8 mouse cellular contexts compared by ENCODE assay signal in genomic region chr15:79516171-79517096, GRCm38 (mm10). TPM values are rescaled to one million over a fixed set of nuclear protein-coding genes. Genes with fewer than 3 reads are reported as not detected.
A peak's percentile ranks its signal among the peaks of the same experiment; 100 is the strongest.
DNase-seq lines count a peak whose midpoint lies in the region; ATAC-seq and TF ChIP-seq lines count a peak whose summit lies in the region.

Gene Kdelr3 (plus strand): TSS chr15:79516411.

- no peak for ATAC-seq in hindbrain, embryonic 16.5 days
- peak; percentile 14; the same call in 1 of the 2 replicates for ATAC-seq in midbrain, postnatal 0 days (ENCODE audit: low FRiP score)

- WGBS in hindbrain, embryonic 16.5 days = under 1% methylated on average over 62 of the region's 71 CpGs
- 2% methylated on average over 71 of the region's 71 CpGs for WGBS in liver, adult 2 months
- 1% methylated on average over 61 of the region's 71 CpGs for WGBS in midbrain, postnatal 0 days

- TF ChIP-seq POLR2A in MEL (IDR thresholded peaks at IDR 0.05; ENCODE audit: control insufficient read depth in 1 of 2, insufficient read depth in 1 of 2, low read depth in 1 of 2, low read length in 2 of 2, poor library complexity in 1 of 2) = peak; percentile 75 to 77; a peak in 2 of 4 replicates
- no peak for TF ChIP-seq POLR2A in liver, adult 2 months (IDR thresholded peaks at IDR 0.05; ENCODE audit: extremely low read depth, insufficient read depth, low read length)

- peak within 1 kb of the TSS; percentile 86 for H3K4me2 ChIP-seq in hindbrain, embryonic 16.5 days (ENCODE audit: low read length)
- peak within 1 kb of the TSS; percentile 67 for H3K4me2 ChIP-seq in midbrain, postnatal 0 days (ENCODE audit: low read depth, low read length, poor library complexity, severe bottlenecking)

- H3K9me3 ChIP-seq in MEL (replicated peaks; ENCODE audit: insufficient read depth, low read length) = no peaks in the 10 kb centered on the region
- H3K9me3 ChIP-seq in hindbrain, embryonic 16.5 days (ENCODE audit: control insufficient read depth, low read length) = no peaks in the 10 kb centered on the region
- no peaks in the 10 kb centered on the region for H3K9me3 ChIP-seq in midbrain, postnatal 0 days (ENCODE audit: low read length)

- no peaks in the 10 kb centered on the region for H3K27me3 ChIP-seq in MEL (ENCODE audit: control insufficient read depth in 1 of 2, insufficient read depth in 2 of 2, low read length in 2 of 2)
- H3K27me3 ChIP-seq in hindbrain, embryonic 16.5 days (replicated peaks; ENCODE audit: control insufficient read depth, insufficient read depth, low read length) = peaks cover 43% of the 10 kb centered on the region
- H3K27me3 ChIP-seq in liver, adult 2 months (ENCODE audit: control insufficient read depth, insufficient read depth, low read length) = peaks cover 23% of the 10 kb centered on the region
- H3K27me3 ChIP-seq in midbrain, postnatal 0 days (ENCODE audit: insufficient read depth, low read length) = peaks cover 39% of the 10 kb centered on the region

- intact Hi-C loops in gastrocnemius, postnatal 14 days (cut with DNase I; ENCODE audit: low total_unique reads) = no loop called here

- H3K4me3 ChIP-seq in MEL (ENCODE audit: control insufficient read depth in 1 of 2, insufficient read depth in 1 of 2, low read depth in 2 of 2, low read length in 2 of 2) = peak within 1 kb of the TSS; percentile 64 to 98
- H3K4me3 ChIP-seq in hindbrain, embryonic 16.5 days (ENCODE audit: low read length) = peak within 1 kb of the TSS; percentile 49
- H3K4me3 ChIP-seq in liver, adult 2 months (ENCODE audit: insufficient read depth, low read depth, low read length) = peak within 1 kb of the TSS; percentile 68
- H3K4me3 ChIP-seq in midbrain, postnatal 0 days (ENCODE audit: low read depth, low read length) = peak within 1 kb of the TSS; percentile 39

- TF ChIP-seq EP300 in MEL (IDR thresholded peaks at IDR 0.05; ENCODE audit: low read depth in 1 of 2, low read length in 2 of 2) = no peak

- peaks cover 0 to 9% of the 10 kb centered on the region in 2 experiments; a peak in 2 of 4 replicates for H3K36me3 ChIP-seq in MEL (ENCODE audit: control insufficient read depth in 1 of 2, insufficient read depth in 2 of 2, low read length in 2 of 2)
- no peaks in the 10 kb centered on the region for H3K36me3 ChIP-seq in hindbrain, embryonic 16.5 days (ENCODE audit: control insufficient read depth, insufficient read depth, low read length)
- no peaks in the 10 kb centered on the region for H3K36me3 ChIP-seq in liver, adult 2 months (ENCODE audit: control insufficient read depth, insufficient read depth, low read length)
- no peaks in the 10 kb centered on the region for H3K36me3 ChIP-seq in midbrain, postnatal 0 days (ENCODE audit: insufficient read depth, low read length)

- no peak for TF ChIP-seq CTCF in MEL (IDR thresholded peaks at IDR 0.05 in 2 of 3, conservative IDR thresholded peaks at IDR 0.05 in 1 of 3; ENCODE audit: control insufficient read depth in 1 of 3, insufficient read depth in 1 of 3, low read depth in 2 of 3, low read length in 3 of 3, poor library complexity in 1 of 3, severe bottlenecking in 1 of 3)
- TF ChIP-seq CTCF in liver, adult 2 months (IDR thresholded peaks at IDR 0.05; ENCODE audit: low read depth, low read length) = no peak
- TF ChIP-seq CTCF in midbrain, postnatal 0 days (IDR thresholded peaks at IDR 0.05) = no peak

- H3K9ac ChIP-seq in MEL (ENCODE audit: control insufficient read depth, low read depth, low read length, poor library complexity, severe bottlenecking) = peak within 1 kb of the TSS; percentile 72
- peak within 1 kb of the TSS; percentile 55 for H3K9ac ChIP-seq in hindbrain, embryonic 16.5 days (ENCODE audit: low read depth, low read length)
- H3K9ac ChIP-seq in liver, adult 2 months (ENCODE audit: low read depth, low read length) = peak within 1 kb of the TSS; percentile 70
- H3K9ac ChIP-seq in midbrain, postnatal 0 days (replicated peaks; ENCODE audit: low read length, poor library complexity, severe bottlenecking) = 0 out of 2 replicates have a peak within 1 kb of the TSS, but pooled peaks have one; percentile 19

- no peaks in the 10 kb centered on the region for H3K79me2 ChIP-seq in MEL (ENCODE audit: control insufficient read depth, insufficient read depth, low read length, poor library complexity)
- no peaks in the 10 kb centered on the region for H3K79me2 ChIP-seq in liver, adult 2 months (ENCODE audit: control insufficient read depth, insufficient read depth, low read length)

- no peak within 1 kb of the TSS for H3K27ac ChIP-seq in MEL (ENCODE audit: control insufficient read depth, low read depth, low read length)
- H3K27ac ChIP-seq in hindbrain, embryonic 16.5 days (ENCODE audit: low read depth, low read length) = peak within 1 kb of the TSS; percentile 25; the same call in 1 of the 2 replicates
- H3K27ac ChIP-seq in liver, adult 2 months (replicated peaks; ENCODE audit: insufficient read depth, low read depth, low read length) = no peak within 1 kb of the TSS
- no peak within 1 kb of the TSS for H3K27ac ChIP-seq in midbrain, postnatal 0 days (ENCODE audit: low read depth, low read length)

- TF ChIP-seq RAD21 in MEL (IDR thresholded peaks at IDR 0.05; ENCODE audit: low read depth, low read length) = no peak

- peak; percentile 83 for DNase-seq in MEL (ENCODE audit: low read depth, low spot score)
- DNase-seq in adrenal gland, postnatal 4 days (ENCODE audit: low spot score in 2 of 2) = peak; percentile 28 to 39
- peak; percentile 90 for DNase-seq in gastrocnemius, postnatal 14 days
- DNase-seq in liver, adult 2 months (ENCODE audit: extremely low read depth, low read depth, low spot score) = no peak
- DNase-seq in midbrain, postnatal 0 days (ENCODE audit: low spot score) = peak; percentile 48
- DNase-seq in urinary bladder, adult 2 months (ENCODE audit: low spot score) = peak; percentile 63
- no peak for DNase-seq in frontal cortex, postnatal 14 days (ENCODE audit: low spot score in 2 of 2)

- H3K4me1 ChIP-seq in MEL (ENCODE audit: control insufficient read depth in 1 of 2, insufficient read depth in 2 of 2, low read length in 2 of 2) = peaks cover 0 to 23% of the 10 kb centered on the region in 2 experiments; a peak in 3 of 4 replicates
- peaks cover 19% of the 10 kb centered on the region for H3K4me1 ChIP-seq in hindbrain, embryonic 16.5 days (ENCODE audit: control insufficient read depth, insufficient read depth, low read depth, low read length)
- H3K4me1 ChIP-seq in liver, adult 2 months (ENCODE audit: control insufficient read depth, insufficient read depth, low read length) = peaks cover 3% of the 10 kb centered on the region
- H3K4me1 ChIP-seq in midbrain, postnatal 0 days (ENCODE audit: insufficient read depth, low read length) = peaks cover 6% of the 10 kb centered on the region; the same call in 1 of the 2 replicates

TF ChIP-seq in MEL, 35 proteins besides CTCF, POLR2A, EP300 and RAD21:
- TF ChIP-seq TCF12 (IDR thresholded peaks at IDR 0.05; ENCODE audit: low read depth, low read length) = peak; percentile 15; the same call in 1 of the 2 replicates
- TF ChIP-seq ELF1 (IDR thresholded peaks at IDR 0.05; ENCODE audit: low read depth, low read length) = no peak
- peak; percentile 53; the same call in 1 of the 2 replicates for TF ChIP-seq ZMIZ1 (IDR thresholded peaks at IDR 0.05; ENCODE audit: low read depth, low read length)
- TF ChIP-seq JUND (IDR thresholded peaks at IDR 0.05; ENCODE audit: low read depth, low read length) = no peak
- no peak for TF ChIP-seq MAZ (IDR thresholded peaks at IDR 0.05; ENCODE audit: low read depth, low read length)
- no peak for TF ChIP-seq E2F4 (IDR thresholded peaks at IDR 0.05; ENCODE audit: borderline replicate concordance, low read depth, low read length)
- TF ChIP-seq ZC3H11A (IDR thresholded peaks at IDR 0.05; ENCODE audit: low read depth, low read length) = no peak
- TF ChIP-seq NRF1 (IDR thresholded peaks at IDR 0.05; ENCODE audit: insufficient read depth, low read depth, low read length, poor library complexity, severe bottlenecking) = peak; percentile 45; the same call in 1 of the 2 replicates
- peak; percentile 47; the same call in 1 of the 2 replicates for TF ChIP-seq POLR2AphosphoS2 (IDR thresholded peaks at IDR 0.05; ENCODE audit: low read length)
- peak; percentile 68 for TF ChIP-seq NELFE (IDR thresholded peaks at IDR 0.05; ENCODE audit: low read depth, low read length)
- TF ChIP-seq MXI1 (IDR thresholded peaks at IDR 0.05; ENCODE audit: low read depth, low read length) = peak; percentile 12; the same call in 1 of the 2 replicates

RNA-seq across cellular contexts. Expression of gene Kdelr3, which starts in this region (rescaled TPM):
- total RNA-seq in MEL (2012; rRNA removed) = 12.6 and 14.5 TPM in 2 replicates
- 10 to 100 TPM in 1 of 2 experiments, not detected in 1; 32.2 TPM for polyA plus RNA-seq in MEL (2012; ENCODE audit: insufficient read depth in 1 of 2, insufficient read length in 2 of 2, low read depth in 1 of 2, low replicate concordance in 2 of 2, missing spikeins in 1 of 2)
- total RNA-seq in adrenal gland, postnatal 4 days (2021) = 10 to 100 TPM; 13.0 to 13.2 TPM
- 10 to 100 TPM; 14.1 to 22.6 TPM for total RNA-seq in gastrocnemius, postnatal 14 days (2021)
- polyA plus RNA-seq in hindbrain, embryonic 16.5 days (2015; fragmentation: Nextera tagmentation; extraction: Ambion mirVana) = 11.6 and 14.2 TPM in 2 replicates
- total RNA-seq in liver, adult 2 months (2014; rRNA removed) = 0.54 and 0.83 TPM in 2 replicates
- 0.50 and 0.67 TPM in 2 replicates for polyA plus RNA-seq in liver, adult 2 months (2012; rRNA removed)
- total RNA-seq in midbrain, postnatal 0 days (2014; rRNA removed) = 6.0 and 7.3 TPM in 2 replicates
- polyA plus RNA-seq in midbrain, postnatal 0 days (2015; fragmentation: Nextera tagmentation; extraction: Ambion mirVana) = 5.8 and 7.7 TPM in 2 replicates
- 48.5 and 54.9 TPM in 2 replicates for polyA plus RNA-seq in urinary bladder, adult 2 months (2012; rRNA removed)

Comparison
In these comparisons a context has a peak if more than half of its experiments do, and no peak if none do; other contexts are left out.
1. DNase-seq: peak in MEL (single experiment), adrenal gland, postnatal 4 days (2 of 2), gastrocnemius, postnatal 14 days (single experiment), midbrain, postnatal 0 days (single experiment) and urinary bladder, adult 2 months (single experiment); none in liver, adult 2 months (single experiment) and frontal cortex, postnatal 14 days (0 of 2).
2. H3K9ac ChIP-seq: peak in every context shown above with its lines; median percentile 72 in MEL; 70 in liver, adult 2 months; 55 in hindbrain, embryonic 16.5 days; 19 in midbrain, postnatal 0 days.
3. Peak in every context shown above with its lines, with median percentiles within 50 percentile points of each other: H3K4me3 ChIP-seq.